Mouse (Mus musculus) G1E (cell line): ENCODE measurements around the gene Slc24a2.

Source experiments
- CTCF ChIP-seq: IDR thresholded peaks from 2 replicates; pipeline ENCODE4 v1.5.1; 2012; ENCODE audit warnings: low read depth, low read length, inconsistent platforms, mixed read lengths
- GATA1 ChIP-seq: IDR thresholded peaks from 2 replicates; pipeline ENCODE4 v1.6.1; 2012; ENCODE audit warnings: borderline replicate concordance, low read length, inconsistent platforms, mixed read lengths
- GATA2 ChIP-seq: IDR thresholded peaks from 2 replicates; pipeline ENCODE4 v1.6.1; 2012; ENCODE audit warnings: low read depth, low read length, inconsistent platforms, borderline replicate concordance
- POLR2AphosphoS5 ChIP-seq: IDR thresholded peaks from 2 replicates; pipeline ENCODE4 v1.6.1; 2012; ENCODE audit warnings: low read depth, low read length, inconsistent platforms; ENCODE audit not compliant: insufficient replicate concordance
- TAL1 ChIP-seq: conservative IDR thresholded peaks from 2 replicates; pipeline ENCODE4 v1.6.1; 2012; ENCODE audit warnings: low read depth, low read length, inconsistent platforms, mixed read lengths

DNA sequence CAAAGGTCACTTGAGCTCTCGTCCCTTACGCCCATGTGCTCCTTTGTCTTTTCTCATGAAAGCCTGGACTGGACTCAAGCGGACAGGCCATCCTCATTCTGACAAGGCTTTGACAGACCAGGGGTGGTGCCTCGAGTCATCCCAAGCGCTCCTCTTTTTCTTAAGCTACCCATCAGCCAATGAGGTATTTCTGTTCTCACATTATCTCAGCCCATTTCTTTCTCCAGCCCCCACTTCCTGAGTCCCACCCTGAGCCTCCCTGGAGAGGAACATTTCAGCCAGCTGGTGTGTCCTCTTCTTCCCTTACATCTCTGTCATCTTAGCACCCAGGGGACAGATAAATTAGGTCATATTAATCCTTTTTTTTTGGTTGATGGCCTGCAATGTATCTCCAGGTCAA lies 193.8 kb downstream of the Slc24a2 start:
- TF ChIP-seq CTCF (no peak), GATA1 (no peak), TAL1 (no peak), POLR2AphosphoS5 (no peak), GATA2 (no peak)
